8 mouse cellular contexts compared by ENCODE assay signal in genomic region chr6:114917770-114918635, GRCm38 (mm10). TPM values are rescaled to one million over a fixed set of nuclear protein-coding genes. Genes with fewer than 3 reads are reported as not detected.
A peak's percentile ranks its signal among the peaks of the same experiment; 100 is the strongest.
DNase-seq lines count a peak whose midpoint lies in the region; ATAC-seq and TF ChIP-seq lines count a peak whose summit lies in the region.

No protein-coding gene starts in this region.

- H3K27ac ChIP-seq in layer of hippocampus, adult 2 months = peak overlapping the region; percentile 88
- H3K27ac ChIP-seq in heart, embryonic 14.5 days (replicated peaks in 1 of 2; ENCODE audit: control insufficient read depth in 1 of 2, insufficient read depth in 1 of 2, low read depth in 2 of 2, low read length in 2 of 2) = peak overlapping the region; percentile 34 to 95
- peak overlapping the region; percentile 95 for H3K27ac ChIP-seq in kidney, embryonic 16.5 days (ENCODE audit: low read length)

- no peak for DNase-seq in layer of hippocampus, adult 2 months (ENCODE audit: low spot score in 2 of 2)
- no peak for DNase-seq in layer of hippocampus, postnatal 10 days (ENCODE audit: low spot score in 2 of 2)
- DNase-seq in lung, postnatal 36 days = peak; percentile 84
- DNase-seq in embryo, embryonic 10.5 days (ENCODE audit: low spot score) = no peak
- no peak for DNase-seq in left cerebral cortex, adult 11 months (ENCODE audit: low spot score)
- no peak for DNase-seq in cerebellum, adult 11 months

- no peaks in the 10 kb centered on the region for H3K9me3 ChIP-seq in heart, embryonic 14.5 days (ENCODE audit: control insufficient read depth, low read length)
- no peaks in the 10 kb centered on the region for H3K9me3 ChIP-seq in kidney, embryonic 16.5 days (ENCODE audit: low read length)

- WGBS in heart, embryonic 14.5 days = 57% methylated on average over 14 of the region's 14 CpGs
- 42% methylated on average over 14 of the region's 14 CpGs for WGBS in kidney, embryonic 16.5 days

- H3K4me1 ChIP-seq in heart, embryonic 14.5 days (ENCODE audit: control insufficient read depth in 2 of 2, insufficient read depth in 2 of 2, low read length in 2 of 2) = peaks cover 50 to 67% of the 10 kb centered on the region in 2 experiments
- H3K4me1 ChIP-seq in kidney, embryonic 16.5 days (ENCODE audit: insufficient read depth, low read length) = peaks cover 67% of the 10 kb centered on the region

- H3K27me3 ChIP-seq in heart, embryonic 14.5 days (ENCODE audit: control insufficient read depth, insufficient read depth, low read length) = no peaks in the 10 kb centered on the region
- H3K27me3 ChIP-seq in kidney, embryonic 16.5 days (ENCODE audit: insufficient read depth, low read length) = no peaks in the 10 kb centered on the region

- ATAC-seq in heart, embryonic 14.5 days (ENCODE audit: insufficient number of reproducible peaks, insufficient read depth, low FRiP score, low read depth) = no peak
- ATAC-seq in kidney, embryonic 16.5 days (ENCODE audit: low FRiP score, low TSS enrichment) = no peak

- H3K9ac ChIP-seq in heart, embryonic 14.5 days (ENCODE audit: low read length) = peak overlapping the region; percentile 97
- H3K9ac ChIP-seq in kidney, embryonic 16.5 days (replicated peaks; ENCODE audit: low read length) = peak overlapping the region; percentile 51

- peak overlapping the region; percentile 76 for H3K4me3 ChIP-seq in layer of hippocampus, adult 2 months
- peak overlapping the region; percentile 64 to 91 for H3K4me3 ChIP-seq in heart, embryonic 14.5 days (ENCODE audit: control insufficient read depth in 1 of 2, insufficient read depth in 1 of 2, low read depth in 1 of 2, low read length in 2 of 2)
- H3K4me3 ChIP-seq in kidney, embryonic 16.5 days (ENCODE audit: low read length) = peak overlapping the region; percentile 71

- peaks cover 3% of the 10 kb centered on the region; the same call in 1 of the 2 replicates for H3K36me3 ChIP-seq in heart, embryonic 14.5 days (ENCODE audit: control insufficient read depth, insufficient read depth, low read length)
- no peaks in the 10 kb centered on the region; the same call in 1 of the 2 replicates for H3K36me3 ChIP-seq in kidney, embryonic 16.5 days (ENCODE audit: insufficient read depth, low read length)

- TF ChIP-seq CTCF in layer of hippocampus, adult 2 months (conservative IDR thresholded peaks at IDR 0.05) = no peak

- peak overlapping the region; percentile 79 for H3K4me2 ChIP-seq in heart, embryonic 14.5 days (ENCODE audit: low read length)
- H3K4me2 ChIP-seq in kidney, embryonic 16.5 days (replicated peaks; ENCODE audit: low read depth, low read length) = peak overlapping the region; percentile 75

RNA-seq across cellular contexts. Expression of gene Vgll4, which starts 51.8 kb away (rescaled TPM):
- 10 to 100 TPM; 44.2 to 44.8 TPM for total RNA-seq in layer of hippocampus, adult 2 months (2021)
- 10 to 100 TPM; 41.3 to 43.7 TPM for total RNA-seq in layer of hippocampus, postnatal 10 days (2021)
- 49.7 and 52.7 TPM in 2 replicates for polyA plus RNA-seq in heart, embryonic 14.5 days (2014; fragmentation: Nextera tagmentation; extraction: Ambion mirVana)
- 114 and 123 TPM in 2 replicates for polyA plus RNA-seq in kidney, embryonic 16.5 days (2015; fragmentation: Nextera tagmentation; extraction: Ambion mirVana)
